Mouse (Mus musculus): ENCODE data around the gene Robo4. TPM values are rescaled to one million over a fixed set of nuclear protein-coding genes. Genes with fewer than 3 reads are reported as not detected.

Robo4 gene
- total RNA-seq (2023; ENCODE audit: inconsistent age) = not detected in 4 replicates

DNA sequence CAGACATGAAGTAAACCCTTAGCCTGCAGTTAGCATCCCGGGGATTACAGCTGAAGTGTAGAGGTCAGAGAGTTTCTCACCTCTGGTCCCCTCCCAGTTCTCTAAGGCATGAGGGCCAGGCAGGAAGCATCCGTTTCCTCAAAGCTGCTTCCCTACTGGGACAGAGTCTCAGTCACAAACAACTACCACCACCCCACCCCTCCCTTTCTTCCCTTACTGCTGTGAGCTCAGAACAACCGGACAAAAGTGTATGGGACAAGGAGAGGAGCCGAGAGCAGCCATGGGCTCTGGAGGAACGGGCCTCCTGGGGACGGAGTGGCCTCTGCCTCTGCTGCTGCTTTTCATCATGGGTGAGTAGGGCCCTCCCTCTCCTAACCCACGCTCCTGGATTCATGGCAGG lies at the start of gene Robo4:
Robo4 (plus strand) TSS at position 96 of the 400 bp plus-strand sequence.

DNA sequence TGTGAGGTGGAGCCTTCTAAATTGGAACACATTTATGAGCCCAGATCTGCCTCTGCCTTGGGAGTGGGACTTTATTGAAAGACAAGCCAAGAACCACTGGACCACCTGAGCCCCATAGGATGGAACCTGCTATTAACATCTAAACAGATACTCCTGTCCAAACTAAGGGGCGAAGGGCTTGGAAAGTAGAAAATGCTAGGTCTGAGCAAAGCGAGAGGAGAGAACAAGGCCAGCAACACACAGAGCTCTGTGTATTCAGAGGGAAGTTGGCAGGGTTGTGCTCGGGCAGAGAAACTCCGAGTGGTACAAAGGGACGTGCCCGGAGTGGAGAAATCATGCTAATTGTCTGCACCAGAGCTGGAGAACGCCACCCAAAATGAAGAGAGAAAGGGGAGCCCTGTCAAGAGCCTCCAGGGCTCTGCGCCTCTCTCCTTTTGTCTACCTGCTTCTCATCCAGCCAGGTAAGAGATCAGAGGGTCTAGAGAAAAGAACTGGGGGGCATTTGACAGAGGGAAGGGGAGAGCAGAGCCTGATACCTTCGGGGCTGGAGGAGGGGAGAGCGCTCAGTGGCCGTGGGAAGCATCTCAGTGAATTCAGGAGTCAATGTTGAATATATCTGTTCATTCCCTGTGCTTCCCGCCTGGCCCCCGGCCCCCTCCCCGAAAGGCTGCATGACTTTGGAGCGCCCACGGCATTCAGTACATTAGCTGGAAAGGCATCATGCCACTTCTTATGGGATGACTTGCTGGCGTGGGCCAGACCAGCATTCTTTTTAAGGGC lies 34.2 kb upstream of the Robo4 start, which contains the start of gene Hepacam:
Hepacam (plus strand) TSS at position 51 of the 780 bp plus-strand sequence.

DNA sequence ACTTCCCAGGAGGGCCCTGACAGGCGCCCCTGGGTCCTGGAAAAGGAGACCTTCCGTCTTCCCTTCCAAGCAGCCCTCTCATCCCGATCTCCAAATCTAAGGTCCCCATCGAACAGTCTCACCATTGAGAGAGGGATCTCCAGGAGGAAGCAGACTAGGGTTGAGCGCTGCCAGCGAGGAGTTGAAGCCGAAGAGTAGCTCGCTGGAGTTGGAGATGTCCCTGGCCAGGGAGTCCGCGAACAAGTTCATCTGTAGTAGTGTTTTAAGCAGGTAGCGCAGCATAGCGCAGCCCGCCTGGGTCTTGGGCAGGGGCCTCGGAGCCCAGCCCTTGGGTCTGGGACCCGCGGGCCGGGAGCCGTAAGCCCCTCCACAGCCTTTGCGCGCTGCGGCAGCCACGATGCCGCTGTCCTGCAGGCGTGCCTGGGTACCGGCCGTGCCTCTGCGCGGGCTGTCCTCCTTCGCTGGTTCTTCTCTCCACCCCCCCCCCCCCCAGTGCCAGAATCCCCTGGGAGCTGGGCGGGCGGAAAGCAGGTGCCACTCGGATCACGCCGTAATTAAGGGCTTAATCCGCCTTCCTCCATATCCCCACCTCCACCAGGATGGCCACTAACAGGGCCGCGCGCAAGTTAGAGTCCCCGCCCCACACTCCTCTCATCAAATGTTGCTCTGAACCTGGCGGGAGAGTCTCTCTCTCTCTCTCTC lies 31.2 kb downstream of the Robo4 start, which contains the start of gene Robo3:
Robo3 (minus strand) TSS at position 527 of the 702 bp plus-strand sequence.

Other genes with a start within 250 kb of the Robo4 start
- gene Tmem218, start 193.7 kb upstream of the Robo4 start, total RNA-seq (2023; ENCODE audit: inconsistent age) = 1.6 to 2.3 TPM (median 1.8 TPM) in 4 replicates
- 26.0 to 32.6 TPM (median 28.2 TPM) in 4 replicates for gene Slc37a2, start 146.2 kb upstream of the Robo4 start, total RNA-seq (2023; ENCODE audit: inconsistent age)
- 12.4 to 14.8 TPM (median 13.6 TPM) in 4 replicates for gene Ccdc15, start 53.5 kb upstream of the Robo4 start, total RNA-seq (2023; ENCODE audit: inconsistent age)
- not detected in 4 replicates for gene Hepacam, start 34.5 kb upstream of the Robo4 start, total RNA-seq (2023; ENCODE audit: inconsistent age)
- gene Robo3, start 31.3 kb downstream of the Robo4 start, total RNA-seq (2023; ENCODE audit: inconsistent age) = not detected in 4 replicates
- gene Msantd2, start 87.4 kb downstream of the Robo4 start, total RNA-seq (2023; ENCODE audit: inconsistent age) = 30.0 to 35.1 TPM (median 32.6 TPM) in 4 replicates
- gene Esam, start 126.2 kb downstream of the Robo4 start, total RNA-seq (2023; ENCODE audit: inconsistent age) = 0.48 to 0.80 TPM (median 0.72 TPM) in 3 of 4 replicates, not detected in the other
- not detected in 4 replicates for gene Vsig2, start 137.4 kb downstream of the Robo4 start, total RNA-seq (2023; ENCODE audit: inconsistent age)
- gene Nrgn, start 151.0 kb downstream of the Robo4 start, total RNA-seq (2023; ENCODE audit: inconsistent age) = 3.5 to 5.1 TPM (median 4.3 TPM) in 4 replicates
- gene Siae, start 153.8 kb downstream of the Robo4 start, total RNA-seq (2023; ENCODE audit: inconsistent age) = 9.0 to 11.4 TPM (median 9.7 TPM) in 4 replicates
- 1.3 to 3.0 TPM in 2 of 4 replicates, not detected in the others for gene Spa17, start 211.8 kb downstream of the Robo4 start, total RNA-seq (2023; ENCODE audit: inconsistent age)

Data from B cell, adult (primary cell).